Mouse (Mus musculus) forebrain, embryonic 11.5 days (tissue): ENCODE results near the gene H2-Ab1. TPM values are rescaled to one million over a fixed set of nuclear protein-coding genes. Genes with fewer than 3 reads are reported as not detected.
"Not testable (repeated sequence)": the region's sequence is repeated elsewhere in the genome, so short reads cannot be mapped to it uniquely, and the experiment has no call there.

Experiments
- ATAC-seq: fragments of 200-750 bp; cut with Nextera tagmentation; replicated peaks from 2 replicates; pipeline ENCODE4 v1.8.0; 2017; ENCODE audit warnings: moderate TSS enrichment; ENCODE audit not compliant: low FRiP score
- DNase-seq: peaks from one replicate; pipeline ENCODE4 v3.0.0-alpha.2; 2017; ENCODE audit warnings: low spot score
- H3K27ac ChIP-seq: fragments of 300-500 bp; sonication (generic); 2 replicates; pipeline ENCODE4 v1.5.1; 2014; ENCODE audit warnings: low read depth, low read length
- H3K27me3 ChIP-seq: fragments of 300-500 bp; sonication (generic); 2 replicates; pipeline ENCODE4 v1.6.1; 2014; ENCODE audit warnings: mild to moderate bottlenecking, low read length, mixed read lengths; ENCODE audit not compliant: control insufficient read depth, insufficient read depth
- H3K36me3 ChIP-seq: fragments of 300-500 bp; sonication (generic); 2 replicates; pipeline ENCODE4 v1.6.1; 2014; ENCODE audit warnings: mild to moderate bottlenecking, low read length, moderate library complexity, mixed read lengths; ENCODE audit not compliant: control insufficient read depth, insufficient read depth
- H3K4me1 ChIP-seq: fragments of 300-500 bp; sonication (generic); replicated peaks from 2 replicates; pipeline ENCODE4 v1.6.1; 2014; ENCODE audit warnings: low read length, mixed read lengths; ENCODE audit not compliant: control insufficient read depth, insufficient read depth
- H3K4me2 ChIP-seq: fragments of 300-500 bp; sonication (generic); 2 replicates; pipeline ENCODE4 v1.6.1; 2014; ENCODE audit warnings: low read depth, mild to moderate bottlenecking, low read length, moderate library complexity, mixed read lengths; ENCODE audit not compliant: severe bottlenecking
- H3K4me3 ChIP-seq: fragments of 300-500 bp; sonication (generic); 2 replicates; pipeline ENCODE4 v1.5.1; 2014; ENCODE audit warnings: low read depth, low read length
- H3K9ac ChIP-seq: fragments of 300-500 bp; sonication (generic); 2 replicates; pipeline ENCODE4 v1.6.1; 2014; ENCODE audit warnings: low read length
- H3K9me3 ChIP-seq: fragments of 300-500 bp; sonication (generic); 2 replicates; pipeline ENCODE4 v1.6.1; 2016; ENCODE audit warnings: low read length, mixed read lengths; ENCODE audit not compliant: control insufficient read depth
- WGBS: fragments of 180-500 bp; shearing (Covaris S2); extraction: QIAGEN DNeasy Blood & Tissue Kit; methylation state at CpG from one replicate; pipeline ENCODE4 v1.1.7; 2014; 5-methylcytosine and 5-hydroxymethylcytosine counted together
- polyA plus RNA-seq: library from polyadenylated mRNA; unstranded; fragments of >200 nt; fragmentation: Nextera tagmentation; extraction: Ambion mirVana; gene quantifications from 2 replicates; pipeline ENCODE4 v1.2.1, GENCODE M21; 2014

The H2-Ab1 gene
- polyA plus RNA-seq, 1 experiment from 2014 or later = 3.0 TPM

GRCm38 (mm10) chr17:34217216-34217928, 40.1 kb upstream of the H2-Ab1 start:
- H3K4me3 ChIP-seq = no peak overlapping the region
- no peak overlapping the region for H3K27ac ChIP-seq
- no peak for ATAC-seq
- WGBS = 92% methylated on average over 8 of the region's 8 CpGs
- no peak overlapping the region for H3K9ac ChIP-seq
- DNase-seq = no peak
- H3K9me3 ChIP-seq = no peaks in the 10 kb centered on the region
- H3K4me1 ChIP-seq = no peaks in the 10 kb centered on the region
- H3K36me3 ChIP-seq = no peaks in the 10 kb centered on the region
- H3K4me2 ChIP-seq = no peak overlapping the region
- peaks cover 18% of the 10 kb centered on the region for H3K27me3 ChIP-seq

DNA sequence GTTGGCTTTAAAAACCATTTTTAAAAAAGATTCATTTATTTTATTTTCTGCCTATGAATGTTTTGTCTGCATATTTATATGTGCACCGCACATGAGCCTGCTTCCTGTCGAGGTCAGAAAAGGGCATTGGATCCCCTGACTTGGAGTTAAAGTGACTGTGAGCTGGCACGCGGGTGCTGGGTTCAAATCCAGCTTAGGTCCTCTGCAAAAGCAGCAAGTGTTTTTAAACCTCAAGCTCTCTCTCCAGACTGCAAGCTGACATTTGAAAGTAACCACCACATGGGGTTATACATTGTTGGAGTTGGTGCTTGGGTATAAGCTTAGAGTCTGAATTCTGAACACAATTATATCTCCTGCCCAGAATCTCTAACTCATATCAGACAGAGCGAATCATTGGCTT, 39.5 kb upstream of the H2-Ab1 start:
- no peak overlapping the region for H3K4me3 ChIP-seq
- H3K9me3 ChIP-seq = no peaks in the 10 kb centered on the region
- DNase-seq = no peak
- 87% methylated on average over 5 of the region's 5 CpGs for WGBS
- no peak overlapping the region for H3K27ac ChIP-seq
- ATAC-seq = no peak
- no peak overlapping the region for H3K9ac ChIP-seq
- H3K36me3 ChIP-seq = no peaks in the 10 kb centered on the region
- H3K27me3 ChIP-seq = peaks cover 13% of the 10 kb centered on the region
- H3K4me1 ChIP-seq = no peaks in the 10 kb centered on the region
- H3K4me2 ChIP-seq = no peak overlapping the region

DNA sequence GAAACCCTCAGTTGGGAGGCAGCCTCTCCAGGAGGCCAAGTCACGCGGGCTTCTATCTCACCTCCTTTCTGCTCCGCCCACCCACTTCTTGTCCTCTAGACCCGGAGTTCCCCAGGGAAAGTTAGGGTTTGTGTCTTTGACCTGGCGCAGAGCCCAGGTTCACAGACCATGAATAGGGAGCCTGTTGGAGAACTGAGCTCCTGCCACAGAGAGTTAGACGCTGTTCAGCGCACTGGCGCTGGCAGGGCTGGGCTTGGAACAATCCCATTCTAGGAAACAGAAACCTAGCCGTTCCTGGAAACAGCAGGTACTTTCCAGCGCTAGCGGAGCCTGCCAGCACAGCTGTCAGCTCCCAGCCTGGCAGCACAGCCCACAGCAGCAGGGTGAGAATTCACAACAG, 38.8 kb upstream of the H2-Ab1 start:
- WGBS = 90% methylated on average over 11 of the region's 11 CpGs
- no peak overlapping the region for H3K4me2 ChIP-seq
- no peak for DNase-seq
- no peak for ATAC-seq
- H3K27ac ChIP-seq = no peak overlapping the region
- H3K9me3 ChIP-seq = no peaks in the 10 kb centered on the region
- H3K27me3 ChIP-seq = peaks cover 11% of the 10 kb centered on the region
- no peaks in the 10 kb centered on the region for H3K36me3 ChIP-seq
- H3K4me3 ChIP-seq = no peak overlapping the region
- H3K4me1 ChIP-seq = no peaks in the 10 kb centered on the region
- no peak overlapping the region for H3K9ac ChIP-seq

- not testable (repeated sequence) for H3K4me1 ChIP-seq, H3K4me3 ChIP-seq, H3K4me2 ChIP-seq, DNase-seq, H3K36me3 ChIP-seq, H3K27me3 ChIP-seq, H3K9me3 ChIP-seq, H3K27ac ChIP-seq, ATAC-seq, H3K9ac ChIP-seq
- 93% methylated on average over 7 of the region's 11 CpGs for WGBS
These were observed 38.4 kb upstream of the H2-Ab1 start for GRCm38 (mm10) chr17:34219096-34219495.

GRCm38 (mm10) chr17:34219801-34220200, 37.7 kb upstream of the H2-Ab1 start:
- not testable (repeated sequence) for H3K9ac ChIP-seq, H3K27ac ChIP-seq, H3K4me2 ChIP-seq, DNase-seq, H3K36me3 ChIP-seq, H3K4me1 ChIP-seq, ATAC-seq, H3K27me3 ChIP-seq, H3K9me3 ChIP-seq, H3K4me3 ChIP-seq
- 93% methylated on average over 3 of the region's 7 CpGs for WGBS

- not testable (repeated sequence) for H3K36me3 ChIP-seq, H3K4me2 ChIP-seq, ATAC-seq, H3K4me1 ChIP-seq, H3K4me3 ChIP-seq, H3K9ac ChIP-seq, H3K27me3 ChIP-seq, H3K27ac ChIP-seq, DNase-seq, H3K9me3 ChIP-seq
- 100% methylated on average over 5 of the region's 16 CpGs for WGBS
These were observed 37.1 kb upstream of the H2-Ab1 start for GRCm38 (mm10) chr17:34220401-34220800.

GRCm38 (mm10) chr17:34224816-34225215, 32.7 kb upstream of the H2-Ab1 start:
- Histone ChIP-seq H3K36me3 (no peaks in the 10 kb centered on the region), H3K27ac (no peak overlapping the region), H3K4me1 (no peaks in the 10 kb centered on the region), H3K9ac (no peak overlapping the region), H3K4me2 (no peak overlapping the region), H3K9me3 (no peaks in the 10 kb centered on the region), H3K27me3 (no peaks in the 10 kb centered on the region), H3K4me3 (no peak overlapping the region)
- ATAC-seq = no peak
- WGBS = 96% methylated on average over 3 of the region's 3 CpGs
- DNase-seq = no peak

DNA sequence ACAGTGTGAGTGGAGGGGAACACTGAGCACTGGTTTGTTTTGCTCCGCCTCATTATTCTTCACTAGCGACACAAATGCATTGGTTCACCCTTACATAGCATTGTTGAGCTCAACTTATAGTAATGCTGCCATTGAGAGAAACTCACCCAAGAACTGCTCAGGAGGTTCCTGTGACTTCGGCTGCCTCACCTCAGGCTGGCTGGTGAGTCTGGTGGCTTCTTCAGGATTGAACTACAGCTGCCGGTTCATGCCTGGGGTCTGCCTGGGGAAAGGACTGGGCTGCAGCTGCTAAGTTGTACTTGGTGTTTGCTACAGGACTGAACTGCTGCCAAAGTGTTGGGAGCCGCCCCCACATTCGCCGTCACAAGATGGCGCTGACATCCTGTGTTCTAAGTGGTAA, 32.1 kb upstream of the H2-Ab1 start:
- H3K4me1 ChIP-seq = no peaks in the 10 kb centered on the region
- H3K9me3 ChIP-seq = no peaks in the 10 kb centered on the region
- H3K27me3 ChIP-seq = no peaks in the 10 kb centered on the region
- ATAC-seq (no peak), DNase-seq (no peak)
- H3K4me2 ChIP-seq = no peak overlapping the region
- no peak overlapping the region for H3K9ac ChIP-seq
- no peak overlapping the region for H3K27ac ChIP-seq
- H3K4me3 ChIP-seq = no peak overlapping the region
- H3K36me3 ChIP-seq = no peaks in the 10 kb centered on the region
- 95% methylated on average over 8 of the region's 8 CpGs for WGBS

DNA sequence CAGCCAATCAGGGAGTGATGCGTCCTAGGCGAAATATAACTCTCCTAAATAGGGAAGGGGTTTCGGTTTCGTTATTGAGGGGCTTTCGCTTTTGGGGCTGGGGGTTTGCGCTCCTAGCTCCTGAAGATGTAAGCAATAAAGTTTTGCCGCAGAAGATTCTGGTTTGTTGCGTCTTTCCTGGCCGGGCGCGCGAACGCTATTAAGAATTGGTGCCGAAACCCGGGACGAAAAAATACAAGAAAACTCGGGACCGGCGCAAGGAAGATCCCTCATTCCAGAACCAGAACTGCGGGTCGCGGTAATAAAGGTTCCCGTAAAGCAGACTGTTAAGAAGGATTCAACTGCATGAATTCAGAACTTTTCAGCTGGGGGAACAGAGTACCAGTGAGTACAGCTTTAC, 31.6 kb upstream of the H2-Ab1 start:
- not testable (repeated sequence) for H3K36me3 ChIP-seq, H3K4me3 ChIP-seq, H3K4me1 ChIP-seq, H3K9ac ChIP-seq, H3K9me3 ChIP-seq, H3K27ac ChIP-seq, H3K27me3 ChIP-seq, ATAC-seq, H3K4me2 ChIP-seq, DNase-seq
- 97% methylated on average over 13 of the region's 23 CpGs for WGBS
